Comparison of ENCODE assay signal across 26 mouse cellular contexts in the genomic region with DNA sequence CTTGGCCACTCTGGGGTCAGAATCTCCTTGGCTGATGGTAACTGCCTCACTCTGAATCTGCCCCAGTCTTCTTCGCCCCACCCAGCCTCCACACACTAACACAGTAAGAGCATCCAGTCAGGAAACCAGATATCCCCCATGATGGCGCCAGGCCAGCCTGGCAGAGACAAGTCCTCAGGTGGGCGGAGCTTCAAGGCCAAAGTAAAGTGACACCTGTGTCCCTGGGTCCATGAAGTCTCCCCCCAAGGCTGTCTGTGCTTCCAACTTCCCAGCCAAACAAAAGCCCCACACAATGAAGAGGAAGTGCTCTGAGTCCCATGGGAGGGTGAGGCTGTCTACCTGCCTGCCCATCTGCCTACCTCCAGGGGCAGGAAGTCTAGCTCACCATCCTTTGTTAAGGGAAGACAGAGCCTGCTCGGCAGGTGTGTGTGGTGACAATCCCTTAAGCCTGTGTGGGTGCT. TPM values are rescaled to one million over a fixed set of nuclear protein-coding genes. Genes with fewer than 3 reads are reported as not detected.
DNase-seq lines count a peak whose midpoint lies in the region; ATAC-seq and TF ChIP-seq lines count a peak whose summit lies in the region.
"Had no signal": no experiment of that assay in that cellular context is flagged by ENCODE, and none has a peak within 500 bp of the region (broad histone marks: within the 10 kb centered on the region; RNA-seq: fewer than 3 reads in every experiment).

No protein-coding gene starts in this region.

- TF ChIP-seq EP300 in ES-Bruce4 (IDR thresholded peaks at IDR 0.05; ENCODE audit: insufficient read depth, low read depth, low read length): peak; percentile 100

- H3K4me3 ChIP-seq in hindbrain, embryonic 10.5 days: no peak overlapping the region
- H3K4me3 ChIP-seq in hindbrain, embryonic 11.5 days (ENCODE audit: low read depth, low read length): no peak overlapping the region
- no peak overlapping the region for H3K4me3 ChIP-seq in ES-Bruce4 (ENCODE audit: low read depth, low read length)
- H3K4me3 ChIP-seq in embryonic facial prominence, embryonic 10.5 days: no peak overlapping the region
- no peak overlapping the region for H3K4me3 ChIP-seq in limb, embryonic 10.5 days
- H3K4me3 ChIP-seq: forebrain, embryonic 13.5 days; hindbrain, embryonic 12.5 days; left cerebral cortex, adult 2 months; megakaryocyte, embryonic 14.5 days; midbrain, embryonic 15.5 days had no signal

- H3K9ac ChIP-seq in hindbrain, embryonic 11.5 days (ENCODE audit: low read depth, low read length): no peak overlapping the region
- no peak overlapping the region for H3K9ac ChIP-seq in ES-Bruce4 (ENCODE audit: low read depth, poor library complexity, severe bottlenecking)
- H3K9ac ChIP-seq: forebrain, embryonic 13.5 days; hindbrain, embryonic 12.5 days; liver, postnatal 0 days; midbrain, embryonic 15.5 days had no signal

- no peak for DNase-seq in hindbrain, embryonic 10.5 days (ENCODE audit: low spot score)
- DNase-seq in hindbrain, embryonic 11.5 days (ENCODE audit: low spot score): no peak
- DNase-seq in embryonic facial prominence, embryonic 10.5 days (ENCODE audit: low spot score): peak; percentile 29
- peak; percentile 30 for DNase-seq in naive thymus-derived CD4-positive, alpha-beta T cell, adult 2 months (ENCODE audit: low read depth)
- no peak for DNase-seq in heart, postnatal 36 days
- no peak for DNase-seq in limb, embryonic 10.5 days (ENCODE audit: low spot score)
- DNase-seq in cerebellum, adult 11-12 months: no peak
- DNase-seq: adrenal gland, postnatal 25 days; cerebellum, adult 18-20 months; cerebellum, postnatal 36 days; gastrocnemius, postnatal 25 days; kidney, adult 2 months; kidney, postnatal 36 days; layer of hippocampus, adult 9-11 months; left cerebral cortex, postnatal 4 days; liver, postnatal 0 days; right cerebral cortex, postnatal 4 days had no signal

- H3K27ac ChIP-seq in hindbrain, embryonic 10.5 days: peak overlapping the region; percentile 62; the same call in 1 of the 2 replicates
- H3K27ac ChIP-seq in hindbrain, embryonic 11.5 days (ENCODE audit: low read depth, low read length): no peak overlapping the region
- H3K27ac ChIP-seq in ES-Bruce4 (ENCODE audit: insufficient read depth, low read length): peak overlapping the region; percentile 81
- H3K27ac ChIP-seq in embryonic facial prominence, embryonic 10.5 days (replicated peaks): peak overlapping the region; percentile 48; the same call in 1 of the 2 replicates
- no peak overlapping the region for H3K27ac ChIP-seq in limb, embryonic 10.5 days
- H3K27ac ChIP-seq: forebrain, embryonic 13.5 days; left cerebral cortex, adult 2 months; midbrain, embryonic 15.5 days had no signal

- no peak for ATAC-seq in hindbrain, embryonic 11.5 days (ENCODE audit: low FRiP score)
- ATAC-seq: forebrain, embryonic 13.5 days; liver, postnatal 0 days; midbrain, embryonic 15.5 days; Patski had no signal

- no peak for TF ChIP-seq CTCF in ES-Bruce4 (IDR thresholded peaks at IDR 0.05; ENCODE audit: low read depth, low read length)

- peaks cover 20% of the 10 kb centered on the region for H3K4me1 ChIP-seq in hindbrain, embryonic 10.5 days (replicated peaks)
- no peaks in the 10 kb centered on the region for H3K4me1 ChIP-seq in hindbrain, embryonic 11.5 days (replicated peaks; ENCODE audit: control insufficient read depth, insufficient read depth, low read length)
- H3K4me1 ChIP-seq in ES-Bruce4 (ENCODE audit: control insufficient read depth, insufficient read depth, low read length): peaks cover 22% of the 10 kb centered on the region
- peaks cover 32% of the 10 kb centered on the region for H3K4me1 ChIP-seq in embryonic facial prominence, embryonic 10.5 days
- H3K4me1 ChIP-seq in limb, embryonic 10.5 days: peaks cover 22% of the 10 kb centered on the region; the same call in 1 of the 2 replicates
- H3K4me1 ChIP-seq: forebrain, embryonic 13.5 days; hindbrain, embryonic 12.5 days; megakaryocyte, embryonic 14.5 days; midbrain, embryonic 15.5 days had no signal

- no peak overlapping the region for H3K4me2 ChIP-seq in hindbrain, embryonic 11.5 days (replicated peaks; ENCODE audit: low read depth, low read length)
- H3K4me2 ChIP-seq: forebrain, embryonic 13.5 days; hindbrain, embryonic 12.5 days; midbrain, embryonic 15.5 days had no signal

- intact Hi-C loops in heart, postnatal 36 days (cut with DNase I): loop anchor here (1.0 kb wide), 1 partner anchor 23 kb away; no protein-coding TSS in a partner anchor

- TF ChIP-seq POLR2A in ES-Bruce4 (IDR thresholded peaks at IDR 0.05; ENCODE audit: insufficient read depth, low read length): no peak

- no peaks in the 10 kb centered on the region for H3K9me3 ChIP-seq in hindbrain, embryonic 10.5 days
- no peaks in the 10 kb centered on the region for H3K9me3 ChIP-seq in hindbrain, embryonic 11.5 days (ENCODE audit: control insufficient read depth, low read length)
- no peaks in the 10 kb centered on the region for H3K9me3 ChIP-seq in ES-Bruce4 (replicated peaks; ENCODE audit: control insufficient read depth, insufficient read depth, low read length, poor library complexity, severe bottlenecking)
- H3K9me3 ChIP-seq in embryonic facial prominence, embryonic 10.5 days: 0 out of 2 replicates have a peak, but pooled peaks cover 8% of the 10 kb centered on the region
- peaks cover 4% of the 10 kb centered on the region; the same call in 1 of the 2 replicates for H3K9me3 ChIP-seq in limb, embryonic 10.5 days (replicated peaks)
- H3K9me3 ChIP-seq: hindbrain, embryonic 12.5 days; midbrain, embryonic 15.5 days had no signal

- H3K27me3 ChIP-seq in hindbrain, embryonic 10.5 days (ENCODE audit: insufficient read depth, poor library complexity, severe bottlenecking): no peaks in the 10 kb centered on the region
- no peaks in the 10 kb centered on the region for H3K27me3 ChIP-seq in hindbrain, embryonic 11.5 days (ENCODE audit: control insufficient read depth, insufficient read depth, low read length)
- H3K27me3 ChIP-seq in ES-Bruce4 (ENCODE audit: control insufficient read depth, insufficient read depth, low read length, poor library complexity, severe bottlenecking): no peaks in the 10 kb centered on the region
- H3K27me3 ChIP-seq in embryonic facial prominence, embryonic 10.5 days (replicated peaks; ENCODE audit: low read depth, poor library complexity, severe bottlenecking): no peaks in the 10 kb centered on the region
- H3K27me3 ChIP-seq in limb, embryonic 10.5 days (ENCODE audit: low read depth, poor library complexity, severe bottlenecking): no peaks in the 10 kb centered on the region
- H3K27me3 ChIP-seq: forebrain, embryonic 13.5 days; hindbrain, embryonic 12.5 days; midbrain, embryonic 15.5 days; Patski had no signal

- no peaks in the 10 kb centered on the region for H3K36me3 ChIP-seq in hindbrain, embryonic 10.5 days
- H3K36me3 ChIP-seq in hindbrain, embryonic 11.5 days (ENCODE audit: control insufficient read depth, insufficient read depth, low read length): no peaks in the 10 kb centered on the region
- no peaks in the 10 kb centered on the region for H3K36me3 ChIP-seq in ES-Bruce4 (ENCODE audit: control insufficient read depth, insufficient read depth, low read length, poor library complexity, severe bottlenecking)
- H3K36me3 ChIP-seq in embryonic facial prominence, embryonic 10.5 days (replicated peaks): no peaks in the 10 kb centered on the region
- H3K36me3 ChIP-seq in limb, embryonic 10.5 days: no peaks in the 10 kb centered on the region
- H3K36me3 ChIP-seq: hindbrain, embryonic 12.5 days; midbrain, embryonic 15.5 days had no signal

- WGBS in hindbrain, embryonic 10.5 days: 60% methylated on average over 4 of the region's 4 CpGs
- 68% methylated on average over 4 of the region's 4 CpGs for WGBS in hindbrain, embryonic 11.5 days
- WGBS in embryonic facial prominence, embryonic 10.5 days: 48% methylated on average over 4 of the region's 4 CpGs
- 68% methylated on average over 4 of the region's 4 CpGs for WGBS in limb, embryonic 10.5 days

RNA-seq across cellular contexts. Expression of a gene that starts 31.2 kb away (rescaled TPM):
- polyA plus RNA-seq in hindbrain, embryonic 10.5 days (2016; fragmentation: Nextera tagmentation; extraction: Ambion mirVana): 0.26 and 0.43 TPM in 2 replicates
- polyA plus RNA-seq in hindbrain, embryonic 11.5 days (2014; fragmentation: Nextera tagmentation; extraction: Ambion mirVana): 0.22 and 0.37 TPM in 2 replicates
- polyA plus RNA-seq in ES-Bruce4 (2011; ENCODE audit: insufficient read depth, insufficient read length, low read depth, missing spikeins): 3.7 and 4.2 TPM in 2 replicates
- polyA plus RNA-seq in embryonic facial prominence, embryonic 10.5 days (2016; fragmentation: Nextera tagmentation; extraction: Ambion mirVana): 0.40 and 0.42 TPM in 2 replicates
- total RNA-seq in heart, postnatal 36 days (2021): 1 to 10 TPM in 1 of 2 experiments, under 1 TPM in 1; 0.83 to 1.9 TPM
- 0.46 and 0.48 TPM in 2 replicates for polyA plus RNA-seq in limb, embryonic 10.5 days (2016; fragmentation: Nextera tagmentation; extraction: Ambion mirVana)

RNA-seq across cellular contexts. Expression of a gene that starts 55.6 kb away (rescaled TPM):
- polyA plus RNA-seq in hindbrain, embryonic 10.5 days (2016; fragmentation: Nextera tagmentation; extraction: Ambion mirVana): not detected in 2 replicates
- 0.17 TPM in 1 of 2 replicates, not detected in the other for polyA plus RNA-seq in hindbrain, embryonic 11.5 days (2014; fragmentation: Nextera tagmentation; extraction: Ambion mirVana)
- polyA plus RNA-seq in ES-Bruce4 (2011; ENCODE audit: insufficient read depth, insufficient read length, low read depth, missing spikeins): not detected in 2 replicates
- polyA plus RNA-seq in embryonic facial prominence, embryonic 10.5 days (2016; fragmentation: Nextera tagmentation; extraction: Ambion mirVana): not detected in 2 replicates
- total RNA-seq in heart, postnatal 36 days (2021): under 1 TPM in 1 of 2 experiments, not detected in 1; 0.11 TPM
- not detected in 2 replicates for polyA plus RNA-seq in limb, embryonic 10.5 days (2016; fragmentation: Nextera tagmentation; extraction: Ambion mirVana)
- total RNA-seq: gastrocnemius, postnatal 25 days; left cerebral cortex, adult 2 months; left cerebral cortex, postnatal 4 days had no signal
- polyA plus RNA-seq: forebrain, embryonic 13.5 days; hindbrain, embryonic 12.5 days; neural tube, embryonic 11.5 days; Patski; testis, adult 2 months had no signal

Comparison
In these comparisons a context has a peak if more than half of its experiments do, and no peak if none do; other contexts are left out.
1. H3K27ac ChIP-seq: peak in hindbrain, embryonic 10.5 days (single experiment), ES-Bruce4 (single experiment) and embryonic facial prominence, embryonic 10.5 days (single experiment); none in hindbrain, embryonic 11.5 days (single experiment) and limb, embryonic 10.5 days (single experiment).
2. DNase-seq: peak in embryonic facial prominence, embryonic 10.5 days (single experiment) and naive thymus-derived CD4-positive, alpha-beta T cell, adult 2 months (single experiment); none in hindbrain, embryonic 10.5 days (single experiment), hindbrain, embryonic 11.5 days (single experiment), heart, postnatal 36 days (0 of 2), limb, embryonic 10.5 days (single experiment) and cerebellum, adult 11-12 months (single experiment).